Mouse (Mus musculus): Measurements from ENCODE around the gene Gne. TPM values are rescaled to one million over a fixed set of nuclear protein-coding genes. Genes with fewer than 3 reads are reported as not detected.
"Not testable (repeated sequence)": the region's sequence is repeated elsewhere in the genome, so short reads cannot be mapped to it uniquely, and the experiment has no call there.

The Gne gene
- total RNA-seq, 2 experiments from 2014 or later, result 9.5 to 12.4 TPM

- DNase-seq (ENCODE audit: low spot score), result no peak
Observed at GRCm38 (mm10) chr4:44072873-44073441, 11.0 kb downstream of the Gne start.

GRCm38 (mm10) chr4:44072146-44072872, 11.7 kb downstream of the Gne start:
- DNase-seq (ENCODE audit: low spot score), result peak; percentile 91

- DNase-seq (ENCODE audit: low spot score), result no peak
Observed at GRCm38 (mm10) chr4:44071741-44072145, 12.2 kb downstream of the Gne start.

- DNase-seq (ENCODE audit: low spot score), result no peak
Observed at GRCm38 (mm10) chr4:44070641-44071040, 13.3 kb downstream of the Gne start.

- DNase-seq (ENCODE audit: low spot score), result no peak
Observed at GRCm38 (mm10) chr4:44069411-44069810, 14.6 kb downstream of the Gne start.

GRCm38 (mm10) chr4:44068736-44069135, 15.2 kb downstream of the Gne start:
- no peak for DNase-seq (ENCODE audit: low spot score)

GRCm38 (mm10) chr4:44066891-44067290, 17.1 kb downstream of the Gne start:
- DNase-seq (ENCODE audit: low spot score), result no peak

GRCm38 (mm10) chr4:44065355-44066025, 18.5 kb downstream of the Gne start:
- peak; percentile 88 for DNase-seq (ENCODE audit: low spot score)

- no peak for DNase-seq (ENCODE audit: low spot score)
Observed at GRCm38 (mm10) chr4:44062816-44063215, 21.2 kb downstream of the Gne start.

GRCm38 (mm10) chr4:44062062-44062461, 21.9 kb downstream of the Gne start:
- DNase-seq (ENCODE audit: low spot score), result no peak

- no peak for DNase-seq (ENCODE audit: low spot score)
Observed at GRCm38 (mm10) chr4:44059674-44060073, 24.3 kb downstream of the Gne start.

- DNase-seq (ENCODE audit: low spot score), result no peak
Observed at GRCm38 (mm10) chr4:44049812-44050211, 34.2 kb downstream of the Gne start.

- DNase-seq (ENCODE audit: low spot score), result no peak
Observed at GRCm38 (mm10) chr4:44046066-44046465, 37.9 kb downstream of the Gne start.

GRCm38 (mm10) chr4:44044685-44045356, 39.2 kb downstream of the Gne start:
- DNase-seq (ENCODE audit: low spot score), result no peak

GRCm38 (mm10) chr4:44043182-44043581, 40.8 kb downstream of the Gne start:
- DNase-seq (ENCODE audit: low spot score), result not testable (repeated sequence)

- no peak for DNase-seq (ENCODE audit: low spot score)
Observed at GRCm38 (mm10) chr4:44042429-44042828, 41.5 kb downstream of the Gne start.

- no peak for DNase-seq (ENCODE audit: low spot score)
Observed at GRCm38 (mm10) chr4:44040802-44041201, 43.2 kb downstream of the Gne start.

GRCm38 (mm10) chr4:44036455-44036854, 47.5 kb downstream of the Gne start:
- no peak for DNase-seq (ENCODE audit: low spot score)

GRCm38 (mm10) chr4:44031521-44031920, 52.5 kb downstream of the Gne start:
- DNase-seq (ENCODE audit: low spot score), result peak; percentile 58

- peak; percentile 77 for DNase-seq (ENCODE audit: low spot score)
Observed at GRCm38 (mm10) chr4:44029661-44030066, 54.3 kb downstream of the Gne start.

- DNase-seq (ENCODE audit: low spot score), result peak; percentile 37
Observed at GRCm38 (mm10) chr4:44028303-44029135, 55.5 kb downstream of the Gne start.

Data from gastrocnemius, adult 18-20 months (tissue).